Mouse (Mus musculus): Measurements from ENCODE around the gene Pnmt. TPM values are rescaled to one million over a fixed set of nuclear protein-coding genes. Genes with fewer than 3 reads are reported as not detected.

Gene Pnmt
- polyA plus RNA-seq, 1 experiment from 2014 or later: 0.24 TPM

DNA sequence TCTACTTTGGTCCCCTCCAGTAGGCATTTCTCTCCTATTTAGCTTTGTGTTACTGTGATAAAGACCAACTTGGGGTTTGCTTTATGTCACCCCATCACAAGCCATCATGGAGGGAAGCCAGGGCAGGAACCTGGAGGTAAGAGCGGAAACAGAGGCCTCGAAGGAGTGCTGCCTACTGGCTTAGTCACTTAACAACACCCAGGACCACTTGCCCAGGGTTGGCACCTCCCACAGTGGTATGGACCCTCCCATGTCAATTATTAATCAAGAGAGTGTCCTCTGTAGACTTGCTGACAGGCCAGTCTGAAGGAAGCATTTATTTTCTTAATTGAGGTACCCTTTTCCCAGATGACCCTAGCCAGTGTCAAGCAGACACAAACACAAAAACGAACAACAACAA lies 14.6 kb downstream of the Pnmt start:
- Histone ChIP-seq H3K9ac (replicated peaks; ENCODE audit: low read length) (peak overlapping the region; percentile 80), H3K36me3 (replicated peaks; ENCODE audit: control insufficient read depth, insufficient read depth, low read depth, low read length) (no peaks in the 10 kb centered on the region), H3K4me1 (ENCODE audit: control insufficient read depth, insufficient read depth, low read length) (no peaks in the 10 kb centered on the region), H3K9me3 (replicated peaks; ENCODE audit: control insufficient read depth, low read length) (no peaks in the 10 kb centered on the region), H3K27ac (replicated peaks; ENCODE audit: low read depth, low read length) (no peak overlapping the region), H3K4me2 (ENCODE audit: low read depth, low read length) (peak overlapping the region; percentile 59), H3K4me3 (ENCODE audit: low read depth, low read length) (peak overlapping the region; percentile 58), H3K27me3 (ENCODE audit: control insufficient read depth, insufficient read depth, low read length) (no peaks in the 10 kb centered on the region)
- ATAC-seq (replicated peaks; ENCODE audit: insufficient number of reproducible peaks, low FRiP score, low TSS enrichment, low read depth): no peak
- DNase-seq (ENCODE audit: low spot score): no peak
- 53% methylated on average over 3 of the region's 3 CpGs for WGBS

DNA sequence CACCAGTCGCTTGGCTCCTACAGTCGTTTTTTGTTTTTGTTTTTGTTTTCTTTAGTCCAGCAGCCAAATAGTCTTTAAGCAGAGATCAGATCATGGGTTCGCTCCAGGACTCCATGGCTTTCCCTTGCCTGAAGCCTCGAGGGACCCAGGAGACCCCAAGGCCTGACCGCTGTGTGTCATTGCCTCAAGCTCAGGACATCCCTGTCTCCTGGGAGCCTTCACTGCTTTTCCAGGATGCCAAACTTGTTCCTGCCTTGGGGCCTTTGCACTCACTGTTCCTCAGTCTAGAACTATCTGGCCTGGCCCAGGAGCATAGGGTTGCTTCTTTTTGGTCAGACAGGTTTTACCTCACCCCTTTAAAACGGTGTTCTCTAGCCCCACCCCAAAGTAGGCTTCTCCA lies 20.4 kb downstream of the Pnmt start:
- no peak overlapping the region for H3K4me2 ChIP-seq (ENCODE audit: low read depth, low read length)
- 66% methylated on average over 6 of the region's 6 CpGs for WGBS
- no peak for ATAC-seq (replicated peaks; ENCODE audit: insufficient number of reproducible peaks, low FRiP score, low TSS enrichment, low read depth)
- H3K9ac ChIP-seq (replicated peaks; ENCODE audit: low read length): no peak overlapping the region
- H3K27me3 ChIP-seq (ENCODE audit: control insufficient read depth, insufficient read depth, low read length): no peaks in the 10 kb centered on the region
- DNase-seq (ENCODE audit: low spot score): no peak
- H3K36me3 ChIP-seq (replicated peaks; ENCODE audit: control insufficient read depth, insufficient read depth, low read depth, low read length): no peaks in the 10 kb centered on the region
- H3K4me1 ChIP-seq (ENCODE audit: control insufficient read depth, insufficient read depth, low read length): no peaks in the 10 kb centered on the region; the same call in 1 of the 2 replicates
- no peak overlapping the region for H3K4me3 ChIP-seq (ENCODE audit: low read depth, low read length)
- H3K27ac ChIP-seq (replicated peaks; ENCODE audit: low read depth, low read length): no peak overlapping the region
- H3K9me3 ChIP-seq (replicated peaks; ENCODE audit: control insufficient read depth, low read length): no peaks in the 10 kb centered on the region

DNA sequence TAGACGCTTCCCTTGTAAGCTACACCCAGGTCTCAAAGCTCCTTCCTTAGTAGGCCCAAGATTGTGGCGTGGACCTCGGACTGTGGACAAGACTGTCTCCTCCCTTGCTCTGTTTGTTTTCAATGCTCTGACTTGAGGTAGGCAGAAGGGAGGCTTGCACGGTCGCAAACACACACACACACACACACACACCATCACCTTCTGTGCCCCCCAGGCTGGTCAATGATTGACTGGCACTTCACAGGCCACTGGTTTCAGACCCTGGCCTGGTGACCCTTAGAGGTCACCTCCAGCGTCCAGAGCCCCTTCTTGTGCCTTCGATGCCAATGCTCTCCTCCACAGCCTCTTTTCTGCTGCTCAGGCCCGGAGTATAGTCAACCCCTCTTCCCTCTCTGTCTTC lies 22.6 kb downstream of the Pnmt start:
- DNase-seq (ENCODE audit: low spot score) (no peak), ATAC-seq (replicated peaks; ENCODE audit: insufficient number of reproducible peaks, low FRiP score, low TSS enrichment, low read depth) (no peak)
- no peak overlapping the region for H3K4me3 ChIP-seq (ENCODE audit: low read depth, low read length)
- 35% methylated on average over 8 of the region's 8 CpGs for WGBS
- H3K4me1 ChIP-seq (ENCODE audit: control insufficient read depth, insufficient read depth, low read length): no peaks in the 10 kb centered on the region; the same call in 1 of the 2 replicates
- peak overlapping the region; percentile 48 for H3K9ac ChIP-seq (replicated peaks; ENCODE audit: low read length)
- no peaks in the 10 kb centered on the region for H3K9me3 ChIP-seq (replicated peaks; ENCODE audit: control insufficient read depth, low read length)
- peak overlapping the region; percentile 35; the same call in 1 of the 2 replicates for H3K27ac ChIP-seq (replicated peaks; ENCODE audit: low read depth, low read length)
- H3K36me3 ChIP-seq (replicated peaks; ENCODE audit: control insufficient read depth, insufficient read depth, low read depth, low read length): no peaks in the 10 kb centered on the region
- H3K27me3 ChIP-seq (ENCODE audit: control insufficient read depth, insufficient read depth, low read length): no peaks in the 10 kb centered on the region
- H3K4me2 ChIP-seq (ENCODE audit: low read depth, low read length): peak overlapping the region; percentile 27

GRCm38 (mm10) chr11:98409341-98409822 lies 23.1 kb downstream of the Pnmt start:
- peak overlapping the region; percentile 48 for H3K9ac ChIP-seq (replicated peaks; ENCODE audit: low read length)
- DNase-seq (ENCODE audit: low spot score) (peak; percentile 64), ATAC-seq (replicated peaks; ENCODE audit: insufficient number of reproducible peaks, low FRiP score, low TSS enrichment, low read depth) (peak; percentile 69)
- WGBS: 4% methylated on average over 9 of the region's 10 CpGs
- no peak overlapping the region for H3K4me3 ChIP-seq (ENCODE audit: low read depth, low read length)
- no peaks in the 10 kb centered on the region for H3K27me3 ChIP-seq (ENCODE audit: control insufficient read depth, insufficient read depth, low read length)
- no peaks in the 10 kb centered on the region for H3K36me3 ChIP-seq (replicated peaks; ENCODE audit: control insufficient read depth, insufficient read depth, low read depth, low read length)
- peak overlapping the region; percentile 27 for H3K4me2 ChIP-seq (ENCODE audit: low read depth, low read length)
- H3K27ac ChIP-seq (replicated peaks; ENCODE audit: low read depth, low read length): no peak overlapping the region
- no peaks in the 10 kb centered on the region for H3K9me3 ChIP-seq (replicated peaks; ENCODE audit: control insufficient read depth, low read length)
- H3K4me1 ChIP-seq (ENCODE audit: control insufficient read depth, insufficient read depth, low read length): no peaks in the 10 kb centered on the region; the same call in 1 of the 2 replicates

DNA sequence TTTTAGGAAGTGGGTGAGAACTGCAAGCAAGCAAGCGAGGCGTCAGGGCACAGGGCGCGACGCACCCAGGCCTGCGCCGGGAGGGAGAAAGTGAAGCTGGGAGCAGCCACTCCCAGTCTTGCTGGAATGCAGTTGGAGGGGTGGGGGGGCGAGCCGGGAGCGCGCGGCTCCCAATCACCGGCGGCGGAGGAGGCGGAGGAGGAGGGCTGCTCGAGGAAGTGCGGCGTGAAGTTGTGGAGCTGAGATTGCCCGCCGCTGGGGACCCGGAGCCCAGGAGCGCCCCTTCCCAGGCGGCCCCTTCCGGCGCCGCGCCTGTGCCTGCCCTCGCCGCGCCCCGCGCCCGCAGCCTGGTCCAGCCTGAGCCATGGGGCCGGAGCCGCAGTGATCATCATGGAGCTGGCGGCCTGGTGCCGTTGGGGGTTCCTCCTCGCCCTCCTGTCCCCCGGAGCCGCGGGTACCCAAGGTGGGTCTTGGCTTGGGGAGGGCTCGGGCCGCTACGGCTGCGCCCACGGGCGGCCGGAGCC lies 26.1 kb downstream of the Pnmt start, which contains the start of gene Erbb2:
Erbb2 (plus strand) TSS at position 198 of the 524 bp plus-strand sequence.
- H3K27me3 ChIP-seq (ENCODE audit: control insufficient read depth, insufficient read depth, low read length): no peaks in the 10 kb centered on the region
- H3K4me1 ChIP-seq (ENCODE audit: control insufficient read depth, insufficient read depth, low read length): no peaks in the 10 kb centered on the region; the same call in 1 of the 2 replicates
- H3K27ac ChIP-seq (replicated peaks; ENCODE audit: low read depth, low read length): peak within 1 kb of the TSS; percentile 75
- WGBS: under 1% methylated on average over 43 of the region's 49 CpGs
- DNase-seq (ENCODE audit: low spot score): peak; percentile 87
- no peaks in the 10 kb centered on the region for H3K36me3 ChIP-seq (replicated peaks; ENCODE audit: control insufficient read depth, insufficient read depth, low read depth, low read length)
- peak within 1 kb of the TSS; percentile 87 for H3K9ac ChIP-seq (replicated peaks; ENCODE audit: low read length)
- peak; percentile 74 for ATAC-seq (replicated peaks; ENCODE audit: insufficient number of reproducible peaks, low FRiP score, low TSS enrichment, low read depth)
- H3K9me3 ChIP-seq (replicated peaks; ENCODE audit: control insufficient read depth, low read length): no peaks in the 10 kb centered on the region
- H3K4me2 ChIP-seq (ENCODE audit: low read depth, low read length): peak within 1 kb of the TSS; percentile 85
- H3K4me3 ChIP-seq (ENCODE audit: low read depth, low read length): peak within 1 kb of the TSS; percentile 89

GRCm38 (mm10) chr11:98412797-98413301 lies 26.6 kb downstream of the Pnmt start:
- Histone ChIP-seq H3K36me3 (replicated peaks; ENCODE audit: control insufficient read depth, insufficient read depth, low read depth, low read length) (no peaks in the 10 kb centered on the region), H3K9ac (replicated peaks; ENCODE audit: low read length) (peak overlapping the region; percentile 87), H3K27me3 (ENCODE audit: control insufficient read depth, insufficient read depth, low read length) (no peaks in the 10 kb centered on the region), H3K9me3 (replicated peaks; ENCODE audit: control insufficient read depth, low read length) (no peaks in the 10 kb centered on the region), H3K27ac (replicated peaks; ENCODE audit: low read depth, low read length) (peak overlapping the region; percentile 75), H3K4me2 (ENCODE audit: low read depth, low read length) (peak overlapping the region; percentile 85), H3K4me3 (ENCODE audit: low read depth, low read length) (peak overlapping the region; percentile 89), H3K4me1 (ENCODE audit: control insufficient read depth, insufficient read depth, low read length) (no peaks in the 10 kb centered on the region; the same call in 1 of the 2 replicates)
- DNase-seq (ENCODE audit: low spot score): peak; percentile 68
- WGBS: under 1% methylated on average over 40 of the region's 40 CpGs
- ATAC-seq (replicated peaks; ENCODE audit: insufficient number of reproducible peaks, low FRiP score, low TSS enrichment, low read depth): peak; percentile 26; the same call in 1 of the 2 replicates

DNA sequence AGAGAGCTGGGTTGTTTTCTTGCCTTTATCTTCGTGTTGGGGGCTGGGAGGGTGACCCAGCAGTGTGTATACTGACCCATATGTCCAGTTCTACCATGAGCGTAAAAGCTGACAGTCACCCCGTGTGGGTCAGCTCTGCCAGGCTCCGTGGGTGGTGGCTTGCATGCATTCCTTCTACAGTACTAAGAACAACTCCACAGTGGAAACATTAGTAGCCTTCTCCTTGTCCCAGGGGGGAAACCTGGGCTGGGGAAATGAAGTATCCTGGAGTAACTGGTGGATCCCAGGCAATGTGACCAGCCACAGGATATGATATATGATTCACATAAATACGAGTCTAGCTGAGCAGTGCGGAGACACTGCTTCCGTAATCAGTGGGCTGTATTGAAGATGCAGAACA lies 27.5 kb downstream of the Pnmt start:
- Histone ChIP-seq H3K9ac (replicated peaks; ENCODE audit: low read length) (peak overlapping the region; percentile 87), H3K27ac (replicated peaks; ENCODE audit: low read depth, low read length) (no peak overlapping the region), H3K4me2 (ENCODE audit: low read depth, low read length) (peak overlapping the region; percentile 85), H3K4me1 (ENCODE audit: control insufficient read depth, insufficient read depth, low read length) (no peaks in the 10 kb centered on the region; the same call in 1 of the 2 replicates), H3K4me3 (ENCODE audit: low read depth, low read length) (peak overlapping the region; percentile 89), H3K36me3 (replicated peaks; ENCODE audit: control insufficient read depth, insufficient read depth, low read depth, low read length) (no peaks in the 10 kb centered on the region), H3K27me3 (ENCODE audit: control insufficient read depth, insufficient read depth, low read length) (no peaks in the 10 kb centered on the region), H3K9me3 (replicated peaks; ENCODE audit: control insufficient read depth, low read length) (no peaks in the 10 kb centered on the region)
- DNase-seq (ENCODE audit: low spot score): no peak
- no peak for ATAC-seq (replicated peaks; ENCODE audit: insufficient number of reproducible peaks, low FRiP score, low TSS enrichment, low read depth)
- 18% methylated on average over 7 of the region's 7 CpGs for WGBS

DNA sequence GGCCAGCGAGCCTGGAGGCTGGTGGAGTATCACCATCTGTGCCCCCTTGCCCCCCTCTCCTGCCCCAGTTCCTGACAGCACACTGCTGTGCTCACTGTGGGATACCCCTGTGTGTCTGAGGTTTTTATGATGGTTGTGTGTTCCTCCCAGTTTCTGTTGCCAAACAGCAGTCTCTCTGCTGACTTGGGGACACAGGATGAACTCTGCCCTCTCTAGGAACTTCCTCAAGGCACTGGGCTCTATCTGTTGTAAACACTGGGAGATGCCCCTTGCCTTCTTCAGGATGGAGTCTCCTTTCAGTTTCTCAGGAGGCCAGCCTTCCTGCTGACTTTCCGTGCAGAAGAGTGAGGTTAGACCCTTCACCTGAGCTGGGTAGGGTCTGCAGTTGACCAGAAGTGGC lies 27.9 kb downstream of the Pnmt start:
- peak overlapping the region; percentile 85 for H3K4me2 ChIP-seq (ENCODE audit: low read depth, low read length)
- no peaks in the 10 kb centered on the region for H3K4me1 ChIP-seq (ENCODE audit: control insufficient read depth, insufficient read depth, low read length)
- no peaks in the 10 kb centered on the region; the same call in 1 of the 2 replicates for H3K36me3 ChIP-seq (replicated peaks; ENCODE audit: control insufficient read depth, insufficient read depth, low read depth, low read length)
- H3K9ac ChIP-seq (replicated peaks; ENCODE audit: low read length): no peak overlapping the region; the same call in 1 of the 2 replicates
- H3K9me3 ChIP-seq (replicated peaks; ENCODE audit: control insufficient read depth, low read length): no peaks in the 10 kb centered on the region
- WGBS: 21% methylated on average over 2 of the region's 2 CpGs
- ATAC-seq (replicated peaks; ENCODE audit: insufficient number of reproducible peaks, low FRiP score, low TSS enrichment, low read depth) (no peak), DNase-seq (ENCODE audit: low spot score) (no peak)
- no peaks in the 10 kb centered on the region for H3K27me3 ChIP-seq (ENCODE audit: control insufficient read depth, insufficient read depth, low read length)
- H3K4me3 ChIP-seq (ENCODE audit: low read depth, low read length): peak overlapping the region; percentile 89
- H3K27ac ChIP-seq (replicated peaks; ENCODE audit: low read depth, low read length): no peak overlapping the region
